13 mouse cellular contexts compared by ENCODE assay signal in the genomic region with DNA sequence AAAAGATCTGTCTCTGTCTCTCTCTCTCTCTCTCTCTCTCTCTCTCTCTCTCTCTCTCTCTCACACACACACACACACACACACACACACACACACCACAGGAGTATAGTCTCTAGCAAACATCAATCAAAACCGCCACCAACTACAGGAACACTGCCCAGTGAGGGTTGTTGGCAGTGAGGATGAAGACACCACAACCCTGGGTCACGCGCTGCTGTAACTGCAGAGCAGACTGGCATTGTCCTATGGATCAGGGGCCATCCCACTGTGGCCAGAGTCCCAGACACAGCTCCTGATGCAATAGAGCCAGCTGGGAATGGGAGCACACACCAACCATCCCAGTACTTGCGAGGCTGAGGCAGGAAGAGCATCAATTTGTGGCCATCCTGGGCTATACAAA.
DNase-seq lines count a peak whose midpoint lies in the region; ATAC-seq lines count a peak whose summit lies in the region.
"Had no signal": no experiment of that assay in that cellular context is flagged by ENCODE, and none has a peak within 500 bp of the region (broad histone marks: within the 10 kb centered on the region; RNA-seq: fewer than 3 reads in every experiment).

No protein-coding gene starts in this region.

- DNase-seq in forebrain, embryonic 10.5 days (ENCODE audit: extremely low spot score, low spot score): no peak
- DNase-seq in hindbrain, embryonic 10.5 days (ENCODE audit: low spot score): no peak
- no peak for DNase-seq in midbrain, embryonic 10.5 days (ENCODE audit: low spot score)
- DNase-seq in midbrain, embryonic 14.5 days: no peak
- DNase-seq: thymus, adult 18-20 months had no signal

- no peak overlapping the region for H3K9ac ChIP-seq in forebrain, embryonic 16.5 days (replicated peaks; ENCODE audit: low read depth, low read length)
- H3K9ac ChIP-seq in hindbrain, embryonic 13.5 days: no peak overlapping the region
- no peak overlapping the region for H3K9ac ChIP-seq in midbrain, embryonic 14.5 days (replicated peaks; ENCODE audit: low read length)
- no peak overlapping the region for H3K9ac ChIP-seq in intestine, embryonic 16.5 days (ENCODE audit: low read depth, low read length)
- no peak overlapping the region for H3K9ac ChIP-seq in forebrain, embryonic 12.5 days
- H3K9ac ChIP-seq: forebrain, postnatal 0 days; hindbrain, embryonic 14.5 days; liver, embryonic 14.5 days had no signal

- H3K9me3 ChIP-seq in forebrain, embryonic 10.5 days: no peaks in the 10 kb centered on the region
- H3K9me3 ChIP-seq in forebrain, embryonic 16.5 days (ENCODE audit: control insufficient read depth, low read length): no peaks in the 10 kb centered on the region
- H3K9me3 ChIP-seq in hindbrain, embryonic 10.5 days: no peaks in the 10 kb centered on the region
- H3K9me3 ChIP-seq in hindbrain, embryonic 13.5 days: no peaks in the 10 kb centered on the region
- no peaks in the 10 kb centered on the region for H3K9me3 ChIP-seq in midbrain, embryonic 10.5 days (replicated peaks)
- H3K9me3 ChIP-seq in midbrain, embryonic 14.5 days (ENCODE audit: control insufficient read depth, low read length): no peaks in the 10 kb centered on the region
- H3K9me3 ChIP-seq in intestine, embryonic 16.5 days (ENCODE audit: control insufficient read depth, low read length): no peaks in the 10 kb centered on the region
- no peaks in the 10 kb centered on the region for H3K9me3 ChIP-seq in forebrain, embryonic 12.5 days

- 0 out of 2 replicates have a peak overlapping the region, but pooled peaks have one; percentile 21 for H3K27ac ChIP-seq in forebrain, embryonic 10.5 days
- H3K27ac ChIP-seq in forebrain, embryonic 16.5 days (ENCODE audit: low read length): no peak overlapping the region
- peak overlapping the region; percentile 50; the same call in 1 of the 2 replicates for H3K27ac ChIP-seq in hindbrain, embryonic 10.5 days
- no peak overlapping the region; the same call in 1 of the 2 replicates for H3K27ac ChIP-seq in hindbrain, embryonic 13.5 days
- H3K27ac ChIP-seq in midbrain, embryonic 10.5 days (replicated peaks): 0 out of 2 replicates have a peak overlapping the region, but pooled peaks have one; percentile 28
- H3K27ac ChIP-seq in midbrain, embryonic 14.5 days (replicated peaks; ENCODE audit: low read depth, low read length): no peak overlapping the region
- H3K27ac ChIP-seq in intestine, embryonic 16.5 days (ENCODE audit: low read length): peak overlapping the region; percentile 33; the same call in 1 of the 2 replicates
- no peak overlapping the region for H3K27ac ChIP-seq in forebrain, embryonic 12.5 days
- H3K27ac ChIP-seq: liver, embryonic 14.5 days had no signal

- 93% methylated on average over 4 of the region's 4 CpGs for WGBS in forebrain, embryonic 10.5 days
- WGBS in forebrain, embryonic 16.5 days: 87% methylated on average over 4 of the region's 4 CpGs
- 90% methylated on average over 4 of the region's 4 CpGs for WGBS in hindbrain, embryonic 10.5 days
- whole genome bisulfite sequencing in hindbrain, embryonic 13.5 days: 87% methylated on average over 4 of the region's 4 CpGs
- WGBS in midbrain, embryonic 10.5 days: 88% methylated on average over 4 of the region's 4 CpGs
- 88% methylated on average over 4 of the region's 4 CpGs for WGBS in midbrain, embryonic 14.5 days
- WGBS in intestine, embryonic 16.5 days: 77% methylated on average over 4 of the region's 4 CpGs
- 87% methylated on average over 4 of the region's 4 CpGs for WGBS in forebrain, embryonic 12.5 days

- no peak overlapping the region for H3K4me3 ChIP-seq in forebrain, embryonic 10.5 days
- no peak overlapping the region for H3K4me3 ChIP-seq in forebrain, embryonic 16.5 days (replicated peaks; ENCODE audit: low read length)
- H3K4me3 ChIP-seq in hindbrain, embryonic 10.5 days: no peak overlapping the region
- H3K4me3 ChIP-seq in hindbrain, embryonic 13.5 days: no peak overlapping the region
- no peak overlapping the region for H3K4me3 ChIP-seq in midbrain, embryonic 10.5 days
- no peak overlapping the region for H3K4me3 ChIP-seq in midbrain, embryonic 14.5 days (replicated peaks; ENCODE audit: low read depth, low read length)
- no peak overlapping the region for H3K4me3 ChIP-seq in intestine, embryonic 16.5 days (ENCODE audit: low read length)
- H3K4me3 ChIP-seq in forebrain, embryonic 12.5 days (replicated peaks): no peak overlapping the region
- H3K4me3 ChIP-seq: erythroblast, embryonic 14.5 days had no signal

- H3K4me2 ChIP-seq in forebrain, embryonic 16.5 days (ENCODE audit: low read length): no peak overlapping the region
- no peak overlapping the region for H3K4me2 ChIP-seq in hindbrain, embryonic 13.5 days
- H3K4me2 ChIP-seq in midbrain, embryonic 14.5 days (ENCODE audit: low read length): no peak overlapping the region
- H3K4me2 ChIP-seq in intestine, embryonic 16.5 days (ENCODE audit: low read depth, low read length): no peak overlapping the region
- no peak overlapping the region for H3K4me2 ChIP-seq in forebrain, embryonic 12.5 days
- H3K4me2 ChIP-seq: hindbrain, embryonic 14.5 days had no signal

- no peak for ATAC-seq in forebrain, embryonic 16.5 days
- no peak for ATAC-seq in hindbrain, embryonic 13.5 days (ENCODE audit: low FRiP score)
- no peak for ATAC-seq in midbrain, embryonic 14.5 days (ENCODE audit: low FRiP score, low TSS enrichment)
- no peak for ATAC-seq in intestine, embryonic 16.5 days
- no peak for ATAC-seq in forebrain, embryonic 12.5 days (ENCODE audit: low FRiP score)

- no peaks in the 10 kb centered on the region for H3K36me3 ChIP-seq in forebrain, embryonic 10.5 days (replicated peaks)
- no peaks in the 10 kb centered on the region for H3K36me3 ChIP-seq in forebrain, embryonic 16.5 days (ENCODE audit: control insufficient read depth, insufficient read depth)
- no peaks in the 10 kb centered on the region for H3K36me3 ChIP-seq in hindbrain, embryonic 10.5 days
- no peaks in the 10 kb centered on the region for H3K36me3 ChIP-seq in hindbrain, embryonic 13.5 days
- H3K36me3 ChIP-seq in midbrain, embryonic 10.5 days: no peaks in the 10 kb centered on the region
- H3K36me3 ChIP-seq in midbrain, embryonic 14.5 days (ENCODE audit: control insufficient read depth, insufficient read depth, low read length): no peaks in the 10 kb centered on the region
- H3K36me3 ChIP-seq in intestine, embryonic 16.5 days (ENCODE audit: control insufficient read depth, insufficient read depth, low read length): no peaks in the 10 kb centered on the region
- no peaks in the 10 kb centered on the region for H3K36me3 ChIP-seq in forebrain, embryonic 12.5 days (replicated peaks)

- H3K27me3 ChIP-seq in forebrain, embryonic 10.5 days (ENCODE audit: poor library complexity, severe bottlenecking): no peaks in the 10 kb centered on the region
- H3K27me3 ChIP-seq in forebrain, embryonic 16.5 days (replicated peaks; ENCODE audit: control insufficient read depth, insufficient read depth, low read length): no peaks in the 10 kb centered on the region
- no peaks in the 10 kb centered on the region for H3K27me3 ChIP-seq in hindbrain, embryonic 10.5 days (ENCODE audit: insufficient read depth, poor library complexity, severe bottlenecking)
- no peaks in the 10 kb centered on the region for H3K27me3 ChIP-seq in hindbrain, embryonic 13.5 days
- no peaks in the 10 kb centered on the region for H3K27me3 ChIP-seq in midbrain, embryonic 10.5 days (ENCODE audit: low read depth, poor library complexity, severe bottlenecking)
- no peaks in the 10 kb centered on the region for H3K27me3 ChIP-seq in midbrain, embryonic 14.5 days (ENCODE audit: control insufficient read depth, insufficient read depth, low read length)
- no peaks in the 10 kb centered on the region for H3K27me3 ChIP-seq in intestine, embryonic 16.5 days (replicated peaks; ENCODE audit: control insufficient read depth, insufficient read depth, low read length)
- H3K27me3 ChIP-seq in forebrain, embryonic 12.5 days: no peaks in the 10 kb centered on the region

- peaks cover 15% of the 10 kb centered on the region for H3K4me1 ChIP-seq in forebrain, embryonic 10.5 days
- peaks cover 9% of the 10 kb centered on the region for H3K4me1 ChIP-seq in forebrain, embryonic 16.5 days (replicated peaks; ENCODE audit: control insufficient read depth, insufficient read depth, low read length)
- H3K4me1 ChIP-seq in hindbrain, embryonic 10.5 days (replicated peaks): peaks cover 2% of the 10 kb centered on the region; the same call in 1 of the 2 replicates
- H3K4me1 ChIP-seq in hindbrain, embryonic 13.5 days (replicated peaks): peaks cover 16% of the 10 kb centered on the region
- no peaks in the 10 kb centered on the region for H3K4me1 ChIP-seq in midbrain, embryonic 10.5 days
- peaks cover 4% of the 10 kb centered on the region; the same call in 1 of the 2 replicates for H3K4me1 ChIP-seq in midbrain, embryonic 14.5 days (ENCODE audit: control insufficient read depth, insufficient read depth, low read length)
- H3K4me1 ChIP-seq in intestine, embryonic 16.5 days (ENCODE audit: control insufficient read depth, insufficient read depth, low read length): peaks cover 7% of the 10 kb centered on the region
- H3K4me1 ChIP-seq in forebrain, embryonic 12.5 days: peaks cover 8% of the 10 kb centered on the region; the same call in 1 of the 2 replicates

Comparison
In these comparisons a context has a peak if more than half of its experiments do, and no peak if none do; other contexts are left out.
1. H3K27ac ChIP-seq: peak in forebrain, embryonic 10.5 days (single experiment), hindbrain, embryonic 10.5 days (single experiment), midbrain, embryonic 10.5 days (single experiment) and intestine, embryonic 16.5 days (single experiment); none in forebrain, embryonic 16.5 days (single experiment), hindbrain, embryonic 13.5 days (single experiment), midbrain, embryonic 14.5 days (single experiment) and forebrain, embryonic 12.5 days (single experiment).